Mouse (Mus musculus): Measurements from ENCODE around the gene Cdc42ep4. TPM values are rescaled to one million over a fixed set of nuclear protein-coding genes. Genes with fewer than 3 reads are reported as not detected.
A peak's percentile ranks its signal among the peaks of the same experiment; 100 is the strongest.

Gene Cdc42ep4
- polyA plus RNA-seq, 1 experiment from 2014 or later, result 59.0 TPM

GRCm38 (mm10) chr11:113699643-113700042 is 52.0 kb downstream of the Cdc42ep4 start:
- no peak overlapping the region for H3K4me2 ChIP-seq (ENCODE audit: low read depth, low read length)
- no peak overlapping the region for H3K4me3 ChIP-seq (ENCODE audit: low read length)
- ATAC-seq, result no peak
- H3K27ac ChIP-seq (ENCODE audit: low read length), result no peak overlapping the region
- H3K4me1 ChIP-seq (ENCODE audit: control insufficient read depth, insufficient read depth, low read length), result peaks cover 4% of the 10 kb centered on the region; the same call in 1 of the 2 replicates
- WGBS, result 69% methylated on average over 7 of the region's 7 CpGs
- no peak overlapping the region for H3K9ac ChIP-seq (ENCODE audit: low read depth, low read length)
- H3K27me3 ChIP-seq (replicated peaks; ENCODE audit: control insufficient read depth, insufficient read depth, low read length), result no peaks in the 10 kb centered on the region
- H3K9me3 ChIP-seq (ENCODE audit: control insufficient read depth, low read length), result no peaks in the 10 kb centered on the region
- H3K36me3 ChIP-seq (ENCODE audit: control insufficient read depth, insufficient read depth, low read length), result peaks cover 10% of the 10 kb centered on the region; the same call in 1 of the 2 replicates

- Histone ChIP-seq H3K27me3 (replicated peaks; ENCODE audit: control insufficient read depth, insufficient read depth, low read length) (no peaks in the 10 kb centered on the region), H3K4me1 (ENCODE audit: control insufficient read depth, insufficient read depth, low read length) (no peaks in the 10 kb centered on the region), H3K4me3 (ENCODE audit: low read length) (no peak overlapping the region), H3K9me3 (ENCODE audit: control insufficient read depth, low read length) (no peaks in the 10 kb centered on the region), H3K27ac (ENCODE audit: low read length) (no peak overlapping the region), H3K4me2 (ENCODE audit: low read depth, low read length) (no peak overlapping the region), H3K9ac (ENCODE audit: low read depth, low read length) (no peak overlapping the region), H3K36me3 (ENCODE audit: control insufficient read depth, insufficient read depth, low read length) (peaks cover 10% of the 10 kb centered on the region; the same call in 1 of the 2 replicates)
- ATAC-seq, result peak; percentile 73
- 68% methylated on average over 12 of the region's 12 CpGs for WGBS
Measured at GRCm38 (mm10) chr11:113698013-113698545, 53.6 kb downstream of the Cdc42ep4 start.

- 80% methylated on average over 5 of the region's 5 CpGs for WGBS
- no peaks in the 10 kb centered on the region for H3K4me1 ChIP-seq (ENCODE audit: control insufficient read depth, insufficient read depth, low read length)
- no peaks in the 10 kb centered on the region for H3K27me3 ChIP-seq (replicated peaks; ENCODE audit: control insufficient read depth, insufficient read depth, low read length)
- H3K9ac ChIP-seq (ENCODE audit: low read depth, low read length), result no peak overlapping the region
- no peak overlapping the region for H3K4me3 ChIP-seq (ENCODE audit: low read length)
- no peaks in the 10 kb centered on the region for H3K9me3 ChIP-seq (ENCODE audit: control insufficient read depth, low read length)
- H3K36me3 ChIP-seq (ENCODE audit: control insufficient read depth, insufficient read depth, low read length), result peaks cover 10% of the 10 kb centered on the region; the same call in 1 of the 2 replicates
- no peak overlapping the region for H3K4me2 ChIP-seq (ENCODE audit: low read depth, low read length)
- H3K27ac ChIP-seq (ENCODE audit: low read length), result no peak overlapping the region
- ATAC-seq, result no peak
Measured at GRCm38 (mm10) chr11:113697571-113697970, 54.1 kb downstream of the Cdc42ep4 start.

- WGBS, result 57% methylated on average over 3 of the region's 3 CpGs
- H3K4me1 ChIP-seq (ENCODE audit: control insufficient read depth, insufficient read depth, low read length), result peaks cover 3% of the 10 kb centered on the region; the same call in 1 of the 2 replicates
- no peak overlapping the region for H3K9ac ChIP-seq (ENCODE audit: low read depth, low read length)
- no peak for ATAC-seq
- H3K4me2 ChIP-seq (ENCODE audit: low read depth, low read length), result no peak overlapping the region
- H3K27ac ChIP-seq (ENCODE audit: low read length), result peak overlapping the region; percentile 23
- H3K36me3 ChIP-seq (ENCODE audit: control insufficient read depth, insufficient read depth, low read length), result peaks cover 28% of the 10 kb centered on the region
- H3K27me3 ChIP-seq (replicated peaks; ENCODE audit: control insufficient read depth, insufficient read depth, low read length), result no peaks in the 10 kb centered on the region
- no peak overlapping the region for H3K4me3 ChIP-seq (ENCODE audit: low read length)
- H3K9me3 ChIP-seq (ENCODE audit: control insufficient read depth, low read length), result no peaks in the 10 kb centered on the region
Measured at GRCm38 (mm10) chr11:113691851-113692250, 59.8 kb downstream of the Cdc42ep4 start.

GRCm38 (mm10) chr11:113691318-113691717 is 60.4 kb downstream of the Cdc42ep4 start:
- H3K27me3 ChIP-seq (replicated peaks; ENCODE audit: control insufficient read depth, insufficient read depth, low read length), result no peaks in the 10 kb centered on the region
- peak overlapping the region; percentile 23 for H3K27ac ChIP-seq (ENCODE audit: low read length)
- WGBS, result 72% methylated on average over 5 of the region's 5 CpGs
- peak; percentile 91 for ATAC-seq
- no peak overlapping the region for H3K4me3 ChIP-seq (ENCODE audit: low read length)
- H3K4me1 ChIP-seq (ENCODE audit: control insufficient read depth, insufficient read depth, low read length), result peaks cover 7% of the 10 kb centered on the region; the same call in 1 of the 2 replicates
- H3K4me2 ChIP-seq (ENCODE audit: low read depth, low read length), result no peak overlapping the region
- H3K36me3 ChIP-seq (ENCODE audit: control insufficient read depth, insufficient read depth, low read length), result peaks cover 27% of the 10 kb centered on the region
- H3K9me3 ChIP-seq (ENCODE audit: control insufficient read depth, low read length), result no peaks in the 10 kb centered on the region
- H3K9ac ChIP-seq (ENCODE audit: low read depth, low read length), result no peak overlapping the region

GRCm38 (mm10) chr11:113690506-113690905 is 61.2 kb downstream of the Cdc42ep4 start:
- Histone ChIP-seq H3K27ac (ENCODE audit: low read length) (no peak overlapping the region), H3K36me3 (ENCODE audit: control insufficient read depth, insufficient read depth, low read length) (peaks cover 24% of the 10 kb centered on the region), H3K4me1 (ENCODE audit: control insufficient read depth, insufficient read depth, low read length) (peaks cover 7% of the 10 kb centered on the region; the same call in 1 of the 2 replicates), H3K9me3 (ENCODE audit: control insufficient read depth, low read length) (no peaks in the 10 kb centered on the region), H3K9ac (ENCODE audit: low read depth, low read length) (no peak overlapping the region), H3K27me3 (replicated peaks; ENCODE audit: control insufficient read depth, insufficient read depth, low read length) (no peaks in the 10 kb centered on the region), H3K4me3 (ENCODE audit: low read length) (no peak overlapping the region), H3K4me2 (ENCODE audit: low read depth, low read length) (no peak overlapping the region)
- 84% methylated on average over 12 of the region's 12 CpGs for WGBS
- ATAC-seq, result no peak

GRCm38 (mm10) chr11:113687031-113687430 is 64.7 kb downstream of the Cdc42ep4 start:
- Histone ChIP-seq H3K36me3 (ENCODE audit: control insufficient read depth, insufficient read depth, low read length) (peaks cover 19% of the 10 kb centered on the region), H3K4me3 (ENCODE audit: low read length) (no peak overlapping the region), H3K9me3 (ENCODE audit: control insufficient read depth, low read length) (no peaks in the 10 kb centered on the region), H3K9ac (ENCODE audit: low read depth, low read length) (no peak overlapping the region), H3K4me1 (ENCODE audit: control insufficient read depth, insufficient read depth, low read length) (peaks cover 17% of the 10 kb centered on the region), H3K27ac (ENCODE audit: low read length) (no peak overlapping the region), H3K4me2 (ENCODE audit: low read depth, low read length) (no peak overlapping the region), H3K27me3 (replicated peaks; ENCODE audit: control insufficient read depth, insufficient read depth, low read length) (no peaks in the 10 kb centered on the region)
- no peak for ATAC-seq
- 65% methylated on average over 2 of the region's 2 CpGs for WGBS

- Histone ChIP-seq H3K9ac (ENCODE audit: low read depth, low read length) (peak overlapping the region; percentile 91), H3K4me1 (ENCODE audit: control insufficient read depth, insufficient read depth, low read length) (peaks cover 23% of the 10 kb centered on the region), H3K4me2 (ENCODE audit: low read depth, low read length) (peak overlapping the region; percentile 43), H3K27me3 (replicated peaks; ENCODE audit: control insufficient read depth, insufficient read depth, low read length) (no peaks in the 10 kb centered on the region), H3K9me3 (ENCODE audit: control insufficient read depth, low read length) (no peaks in the 10 kb centered on the region), H3K4me3 (ENCODE audit: low read length) (peak overlapping the region; percentile 93), H3K27ac (ENCODE audit: low read length) (no peak overlapping the region), H3K36me3 (ENCODE audit: control insufficient read depth, insufficient read depth, low read length) (peaks cover 19% of the 10 kb centered on the region)
- WGBS, result 39% methylated on average over 25 of the region's 25 CpGs
- no peak for ATAC-seq
Measured at GRCm38 (mm10) chr11:113684707-113685426, 66.8 kb downstream of the Cdc42ep4 start.

GRCm38 (mm10) chr11:113683957-113684706 is 67.5 kb downstream of the Cdc42ep4 start, which contains the start of the genes Fam104a and D11Wsu47e:
Fam104a (minus strand) TSS chr11:113684155.
D11Wsu47e (plus strand) TSS chr11:113684412.
- WGBS, result under 1% methylated on average over 72 of the region's 73 CpGs
- H3K27ac ChIP-seq (ENCODE audit: low read length), result peak within 1 kb of the TSS; percentile 97
- ATAC-seq, result peak; percentile 95
- peak within 1 kb of the TSS; percentile 79 for H3K4me2 ChIP-seq (ENCODE audit: low read depth, low read length)
- H3K4me1 ChIP-seq (ENCODE audit: control insufficient read depth, insufficient read depth, low read length), result peaks cover 23% of the 10 kb centered on the region
- H3K27me3 ChIP-seq (replicated peaks; ENCODE audit: control insufficient read depth, insufficient read depth, low read length), result no peaks in the 10 kb centered on the region
- peaks cover 15% of the 10 kb centered on the region for H3K36me3 ChIP-seq (ENCODE audit: control insufficient read depth, insufficient read depth, low read length)
- H3K4me3 ChIP-seq (ENCODE audit: low read length), result peak within 1 kb of the TSS; percentile 93
- H3K9me3 ChIP-seq (ENCODE audit: control insufficient read depth, low read length), result no peaks in the 10 kb centered on the region
- peak within 1 kb of the TSS; percentile 91 for H3K9ac ChIP-seq (ENCODE audit: low read depth, low read length)

Measured in intestine, embryonic 16.5 days (tissue).